Mouse (Mus musculus): ENCODE results near the gene Slc10a3. TPM values are rescaled to one million over a fixed set of nuclear protein-coding genes. Genes with fewer than 3 reads are reported as not detected.

Gene Slc10a3
- total RNA-seq, 2 experiments from 2014 or later, result 7.6 to 7.8 TPM

Other genes starting within 250 kb of the Slc10a3 start
- not detected for gene Opn1mw, start 245.9 kb downstream of the Slc10a3 start, total RNA-seq (2021)
- 10 to 100 TPM; 32.9 to 34.3 TPM for gene Mecp2, start 238.0 kb downstream of the Slc10a3 start, total RNA-seq (2021)
- not detected for gene Tex28, start 205.5 kb downstream of the Slc10a3 start, total RNA-seq (2021)
- gene Tktl1, start 196.1 kb downstream of the Slc10a3 start, total RNA-seq (2021), result not detected
- 100 to 1,000 TPM; 245 TPM for gene Flna, start 123.5 kb downstream of the Slc10a3 start, total RNA-seq (2021)
- gene Emd, start 118.7 kb downstream of the Slc10a3 start, total RNA-seq (2021), result 10 to 100 TPM; 39.7 to 47.5 TPM
- gene Rpl10, start 102.5 kb downstream of the Slc10a3 start, total RNA-seq (2021), result 100 to 1,000 TPM; 247 to 291 TPM
- gene Taz, start 91.4 kb downstream of the Slc10a3 start, total RNA-seq (2021), result 10 to 100 TPM; 40.4 to 44.1 TPM
- gene Dnase1l1, start 91.0 kb downstream of the Slc10a3 start, total RNA-seq (2021), result 10 to 100 TPM; 14.7 to 17.7 TPM
- 100 to 1,000 TPM; 119 to 123 TPM for gene Atp6ap1, start 76.3 kb downstream of the Slc10a3 start, total RNA-seq (2021)
- gene Gdi1, start 68.4 kb downstream of the Slc10a3 start, total RNA-seq (2021), result 10 to 100 TPM; 88.1 to 93.0 TPM
- 10 to 100 TPM; 29.9 to 33.9 TPM for gene Fam50a, start 60.3 kb downstream of the Slc10a3 start, total RNA-seq (2021)
- 1 to 10 TPM; 1.8 to 2.3 TPM for gene Plxna3, start 44.3 kb downstream of the Slc10a3 start, total RNA-seq (2021)
- 10 to 100 TPM; 44.3 to 45.0 TPM for gene Lage3, start 19.7 kb downstream of the Slc10a3 start, total RNA-seq (2021)
- gene Ubl4a, start 131 bp downstream of the Slc10a3 start, total RNA-seq (2021), result 10 to 100 TPM; 47.1 to 53.3 TPM
- 10 to 100 TPM; 20.7 to 22.7 TPM for gene Fam3a, start 19.9 kb upstream of the Slc10a3 start, total RNA-seq (2021)
- gene Ikbkg, start 19.9 kb upstream of the Slc10a3 start, total RNA-seq (2021), result 10 to 100 TPM; 45.7 to 48.4 TPM
- gene G6pdx, start 55.8 kb upstream of the Slc10a3 start, total RNA-seq (2021), result 10 to 100 TPM in 1 of 2 experiments, 1 to 10 TPM in 1; 9.3 to 10.4 TPM
- gene Gm6880, start 108.0 kb upstream of the Slc10a3 start, total RNA-seq (2021), result not detected
- not detected for gene Olfr1326-ps1, start 201.5 kb upstream of the Slc10a3 start, total RNA-seq (2021)
- not detected for gene Olfr1325, start 219.3 kb upstream of the Slc10a3 start, total RNA-seq (2021)